Mouse (Mus musculus): Measurements from ENCODE around the gene Catsperb. TPM values are rescaled to one million over a fixed set of nuclear protein-coding genes. Genes with fewer than 3 reads are reported as not detected.
"Not testable (repeated sequence)": the region's sequence is repeated elsewhere in the genome, so short reads cannot be mapped to it uniquely, and the experiment has no call there.

The Catsperb gene
- polyA plus RNA-seq (2015; fragmentation: Nextera tagmentation; extraction: Ambion mirVana) = not detected in 2 replicates

GRCm38 (mm10) chr12:101404353-101404752 lies at the start of gene Catsperb:
Catsperb (plus strand) TSS chr12:101404653.
- H3K4me3 ChIP-seq (replicated peaks); H3K4me1 ChIP-seq (replicated peaks); H3K27ac ChIP-seq; H3K4me2 ChIP-seq; H3K27me3 ChIP-seq; ATAC-seq (ENCODE audit: low read depth); H3K36me3 ChIP-seq; H3K9ac ChIP-seq; H3K9me3 ChIP-seq (replicated peaks); DNase-seq: not testable (repeated sequence)
- WGBS (ENCODE audit: insufficient replicate concordance) = 73% methylated on average over 1 of the region's 1 CpGs

GRCm38 (mm10) chr12:101361468-101361867 lies 43.0 kb upstream of the Catsperb start:
- not testable (repeated sequence) for H3K9ac ChIP-seq; H3K4me2 ChIP-seq; H3K9me3 ChIP-seq (replicated peaks); H3K27me3 ChIP-seq; H3K27ac ChIP-seq; DNase-seq; ATAC-seq (ENCODE audit: low read depth); H3K4me3 ChIP-seq (replicated peaks); H3K4me1 ChIP-seq (replicated peaks); H3K36me3 ChIP-seq
- 60% methylated on average over 1 of the region's 1 CpGs for WGBS (ENCODE audit: insufficient replicate concordance)

GRCm38 (mm10) chr12:101381460-101381859 lies 23.0 kb upstream of the Catsperb start:
- H3K9me3 ChIP-seq (replicated peaks); H3K4me1 ChIP-seq (replicated peaks); ATAC-seq (ENCODE audit: low read depth); H3K27ac ChIP-seq; H3K9ac ChIP-seq; DNase-seq; H3K36me3 ChIP-seq; H3K4me2 ChIP-seq; H3K4me3 ChIP-seq (replicated peaks); H3K27me3 ChIP-seq: not testable (repeated sequence)
- WGBS (ENCODE audit: insufficient replicate concordance) = 22% methylated on average over 1 of the region's 1 CpGs

- Histone ChIP-seq H3K27ac (no peak overlapping the region), H3K4me2 (no peak overlapping the region), H3K9ac (no peak overlapping the region), H3K4me1 (replicated peaks) (no peaks in the 10 kb centered on the region), H3K4me3 (replicated peaks) (no peak overlapping the region), H3K27me3 (no peaks in the 10 kb centered on the region), H3K36me3 (no peaks in the 10 kb centered on the region), H3K9me3 (replicated peaks) (no peaks in the 10 kb centered on the region; the same call in 1 of the 2 replicates)
- DNase-seq = no peak
- no peak for ATAC-seq (ENCODE audit: low read depth)
- 37% methylated on average over 1 of the region's 1 CpGs for WGBS (ENCODE audit: insufficient replicate concordance)
Measured at GRCm38 (mm10) chr12:101426131-101426530, 21.7 kb downstream of the Catsperb start.

GRCm38 (mm10) chr12:101462051-101462450 lies 57.6 kb downstream of the Catsperb start:
- Histone ChIP-seq H3K4me1 (replicated peaks) (no peaks in the 10 kb centered on the region), H3K4me3 (replicated peaks) (no peak overlapping the region), H3K36me3 (no peaks in the 10 kb centered on the region), H3K27me3 (no peaks in the 10 kb centered on the region), H3K27ac (no peak overlapping the region), H3K9ac (no peak overlapping the region), H3K9me3 (replicated peaks) (no peaks in the 10 kb centered on the region), H3K4me2 (no peak overlapping the region)
- 82% methylated on average over 5 of the region's 5 CpGs for WGBS (ENCODE audit: insufficient replicate concordance)
- DNase-seq = no peak
- no peak for ATAC-seq (ENCODE audit: low read depth)

GRCm38 (mm10) chr12:101483571-101483970 lies 79.1 kb downstream of the Catsperb start:
- H3K4me2 ChIP-seq = no peak overlapping the region
- no peaks in the 10 kb centered on the region for H3K9me3 ChIP-seq (replicated peaks)
- no peaks in the 10 kb centered on the region for H3K4me1 ChIP-seq (replicated peaks)
- no peaks in the 10 kb centered on the region for H3K27me3 ChIP-seq
- ATAC-seq (ENCODE audit: low read depth) (no peak), DNase-seq (no peak)
- no peak overlapping the region for H3K27ac ChIP-seq
- no peak overlapping the region for H3K9ac ChIP-seq
- no peaks in the 10 kb centered on the region for H3K36me3 ChIP-seq
- no peak overlapping the region for H3K4me3 ChIP-seq (replicated peaks)

GRCm38 (mm10) chr12:101511326-101511725 lies 106.9 kb downstream of the Catsperb start:
- not testable (repeated sequence) for ATAC-seq (ENCODE audit: low read depth); H3K9ac ChIP-seq; H3K4me3 ChIP-seq (replicated peaks); H3K9me3 ChIP-seq (replicated peaks); DNase-seq; H3K36me3 ChIP-seq; H3K4me1 ChIP-seq (replicated peaks); H3K4me2 ChIP-seq; H3K27ac ChIP-seq; H3K27me3 ChIP-seq
- WGBS (ENCODE audit: insufficient replicate concordance) = 57% methylated on average over 2 of the region's 2 CpGs

GRCm38 (mm10) chr12:101606622-101607021 lies 202.2 kb downstream of the Catsperb start:
- H3K9ac ChIP-seq; H3K9me3 ChIP-seq (replicated peaks); H3K27ac ChIP-seq; H3K4me1 ChIP-seq (replicated peaks); ATAC-seq (ENCODE audit: low read depth); H3K4me3 ChIP-seq (replicated peaks); DNase-seq; H3K36me3 ChIP-seq; H3K4me2 ChIP-seq; H3K27me3 ChIP-seq: not testable (repeated sequence)

GRCm38 (mm10) chr12:101633137-101633536 lies 228.7 kb downstream of the Catsperb start:
- DNase-seq = no peak
- 52% methylated on average over 1 of the region's 1 CpGs for WGBS (ENCODE audit: insufficient replicate concordance)
- H3K36me3 ChIP-seq = no peaks in the 10 kb centered on the region

GRCm38 (mm10) chr12:101667502-101667901 lies 263.0 kb downstream of the Catsperb start:
- DNase-seq (no peak), ATAC-seq (ENCODE audit: low read depth) (no peak)
- no peaks in the 10 kb centered on the region for H3K9me3 ChIP-seq (replicated peaks)
- H3K9ac ChIP-seq = no peak overlapping the region
- no peaks in the 10 kb centered on the region for H3K4me1 ChIP-seq (replicated peaks)
- no peak overlapping the region for H3K4me3 ChIP-seq (replicated peaks)
- H3K27me3 ChIP-seq = no peaks in the 10 kb centered on the region
- H3K36me3 ChIP-seq = no peaks in the 10 kb centered on the region
- H3K4me2 ChIP-seq = no peak overlapping the region
- WGBS (ENCODE audit: insufficient replicate concordance) = 73% methylated on average over 2 of the region's 2 CpGs
- H3K27ac ChIP-seq = no peak overlapping the region

More at GRCm38 (mm10) chr12:101633137-101633536, 228.7 kb downstream of the Catsperb start:
- no peak overlapping the region for H3K4me3 ChIP-seq (replicated peaks)
- no peaks in the 10 kb centered on the region for H3K27me3 ChIP-seq
- H3K4me1 ChIP-seq (replicated peaks) = no peaks in the 10 kb centered on the region
- no peaks in the 10 kb centered on the region for H3K9me3 ChIP-seq (replicated peaks)
- no peak overlapping the region for H3K27ac ChIP-seq
- no peak for ATAC-seq (ENCODE audit: low read depth)
- H3K9ac ChIP-seq = no peak overlapping the region
- H3K4me2 ChIP-seq = no peak overlapping the region
